Mouse (Mus musculus) midbrain, embryonic 16.5 days (tissue): ENCODE results near the gene Rps21. TPM values are rescaled to one million over a fixed set of nuclear protein-coding genes. Genes with fewer than 3 reads are reported as not detected.

Experiments used
- ATAC-seq: fragments of 200-750 bp; cut with Nextera tagmentation; 2 replicates; pipeline ENCODE4 v1.8.0; 2017; ENCODE audit warnings: moderate TSS enrichment
- H3K27ac ChIP-seq: fragments of 300-500 bp; sonication (generic); 2 replicates; pipeline ENCODE4 v1.5.1; 2014; ENCODE audit warnings: mild to moderate bottlenecking, low read length, mixed read lengths
- H3K27me3 ChIP-seq: fragments of 300-500 bp; sonication (generic); 2 replicates; pipeline ENCODE4 v1.6.1; 2014; ENCODE audit warnings: low read depth, low read length, mixed read lengths; ENCODE audit not compliant: control insufficient read depth, insufficient read depth
- H3K36me3 ChIP-seq: fragments of 300-500 bp; sonication (generic); 2 replicates; pipeline ENCODE4 v1.6.1; 2014; ENCODE audit warnings: mild to moderate bottlenecking, low read length, moderate library complexity, mixed read lengths; ENCODE audit not compliant: control insufficient read depth, insufficient read depth
- H3K4me1 ChIP-seq: fragments of 300-500 bp; sonication (generic); 2 replicates; pipeline ENCODE4 v1.6.1; 2014; ENCODE audit warnings: mild to moderate bottlenecking, low read length, mixed read lengths; ENCODE audit not compliant: control insufficient read depth, insufficient read depth
- H3K4me2 ChIP-seq: fragments of 300-500 bp; sonication (generic); 2 replicates; pipeline ENCODE4 v1.6.1; 2014; ENCODE audit warnings: mild to moderate bottlenecking, low read length, mixed read lengths
- H3K4me3 ChIP-seq: fragments of 300-500 bp; sonication (generic); 2 replicates; pipeline ENCODE4 v1.5.1; 2014; ENCODE audit warnings: low read depth, mild to moderate bottlenecking, low read length, moderate library complexity, mixed read lengths
- H3K9ac ChIP-seq: fragments of 300-500 bp; sonication (generic); 2 replicates; pipeline ENCODE4 v1.6.1; 2014; ENCODE audit warnings: low read depth, low read length, mixed read lengths
- H3K9me3 ChIP-seq: fragments of 300-500 bp; sonication (generic); replicated peaks from 2 replicates; pipeline ENCODE4 v1.6.1; 2014; ENCODE audit warnings: mild to moderate bottlenecking, low read length, mixed read lengths; ENCODE audit not compliant: control insufficient read depth, poor library complexity, severe bottlenecking
- WGBS: fragments of 180-500 bp; shearing (Covaris S2); extraction: QIAGEN DNeasy Blood & Tissue Kit; methylation state at CpG from one replicate; pipeline ENCODE4 v1.1.7; 2014; 5-methylcytosine and 5-hydroxymethylcytosine counted together
- polyA plus RNA-seq: library from polyadenylated mRNA; unstranded; fragments of >200 nt; fragmentation: Nextera tagmentation; extraction: Ambion mirVana; gene quantifications from 2 replicates; pipeline ENCODE4 v1.2.1, GENCODE M21; 2015

Gene Rps21
- polyA plus RNA-seq, 1 experiment from 2014 or later = 295 TPM

GRCm38 (mm10) chr2:180234980-180235379 lies 22.2 kb upstream of the Rps21 start:
- Histone ChIP-seq H3K4me1 (no peaks in the 10 kb centered on the region), H3K27ac (no peak overlapping the region), H3K36me3 (no peaks in the 10 kb centered on the region), H3K9ac (no peak overlapping the region), H3K4me3 (no peak overlapping the region), H3K27me3 (no peaks in the 10 kb centered on the region), H3K9me3 (no peaks in the 10 kb centered on the region), H3K4me2 (no peak overlapping the region)
- no peak for ATAC-seq
- whole genome bisulfite sequencing = 62% methylated on average over 6 of the region's 6 CpGs

GRCm38 (mm10) chr2:180235788-180236187 lies 21.4 kb upstream of the Rps21 start:
- no peaks in the 10 kb centered on the region for H3K9me3 ChIP-seq
- 87% methylated on average over 4 of the region's 4 CpGs for WGBS

GRCm38 (mm10) chr2:180236500-180236899 lies 20.7 kb upstream of the Rps21 start:
- ATAC-seq = no peak
- no peak overlapping the region for H3K4me2 ChIP-seq
- H3K27ac ChIP-seq = no peak overlapping the region
- no peaks in the 10 kb centered on the region for H3K4me1 ChIP-seq
- H3K9me3 ChIP-seq = no peaks in the 10 kb centered on the region
- H3K9ac ChIP-seq = no peak overlapping the region
- 93% methylated on average over 2 of the region's 3 CpGs for WGBS
- H3K4me3 ChIP-seq = no peak overlapping the region
- no peaks in the 10 kb centered on the region for H3K36me3 ChIP-seq
- no peaks in the 10 kb centered on the region for H3K27me3 ChIP-seq

More at GRCm38 (mm10) chr2:180235788-180236187, 21.4 kb upstream of the Rps21 start:
- Histone ChIP-seq H3K36me3 (no peaks in the 10 kb centered on the region), H3K4me1 (no peaks in the 10 kb centered on the region), H3K27ac (no peak overlapping the region), H3K27me3 (no peaks in the 10 kb centered on the region), H3K4me2 (no peak overlapping the region), H3K9ac (no peak overlapping the region), H3K4me3 (no peak overlapping the region)
- ATAC-seq = no peak

- WGBS = 84% methylated on average over 3 of the region's 3 CpGs
- H3K4me1 ChIP-seq = no peaks in the 10 kb centered on the region
Observed at GRCm38 (mm10) chr2:180236930-180237329, 20.2 kb upstream of the Rps21 start.

GRCm38 (mm10) chr2:180237601-180238345 lies 19.4 kb upstream of the Rps21 start:
- WGBS = 93% methylated on average over 7 of the region's 7 CpGs
- Histone ChIP-seq H3K36me3 (no peaks in the 10 kb centered on the region), H3K27me3 (no peaks in the 10 kb centered on the region), H3K27ac (no peak overlapping the region), H3K4me3 (no peak overlapping the region), H3K4me2 (no peak overlapping the region), H3K9ac (no peak overlapping the region), H3K9me3 (no peaks in the 10 kb centered on the region), H3K4me1 (no peaks in the 10 kb centered on the region)
- ATAC-seq = no peak

More at GRCm38 (mm10) chr2:180236930-180237329, 20.2 kb upstream of the Rps21 start:
- Histone ChIP-seq H3K27me3 (no peaks in the 10 kb centered on the region), H3K9me3 (no peaks in the 10 kb centered on the region), H3K9ac (no peak overlapping the region), H3K36me3 (no peaks in the 10 kb centered on the region), H3K4me2 (no peak overlapping the region), H3K4me3 (no peak overlapping the region), H3K27ac (no peak overlapping the region)
- ATAC-seq = no peak

- ATAC-seq = no peak
- H3K27me3 ChIP-seq = no peaks in the 10 kb centered on the region
- 90% methylated on average over 5 of the region's 5 CpGs for WGBS
- H3K4me1 ChIP-seq = no peaks in the 10 kb centered on the region
- H3K9me3 ChIP-seq = no peaks in the 10 kb centered on the region
- no peak overlapping the region for H3K4me2 ChIP-seq
- no peak overlapping the region for H3K27ac ChIP-seq
- no peak overlapping the region for H3K4me3 ChIP-seq
- H3K9ac ChIP-seq = no peak overlapping the region
- no peaks in the 10 kb centered on the region for H3K36me3 ChIP-seq
Observed at GRCm38 (mm10) chr2:180238591-180238990, 18.6 kb upstream of the Rps21 start.

- no peaks in the 10 kb centered on the region for H3K36me3 ChIP-seq
- no peaks in the 10 kb centered on the region for H3K9me3 ChIP-seq
- no peak for ATAC-seq
- H3K4me2 ChIP-seq = no peak overlapping the region
- no peak overlapping the region for H3K4me3 ChIP-seq
- WGBS = 91% methylated on average over 4 of the region's 4 CpGs
- no peaks in the 10 kb centered on the region for H3K27me3 ChIP-seq
- no peak overlapping the region for H3K27ac ChIP-seq
- H3K9ac ChIP-seq = no peak overlapping the region
- H3K4me1 ChIP-seq = no peaks in the 10 kb centered on the region
Observed at GRCm38 (mm10) chr2:180243108-180243507, 14.1 kb upstream of the Rps21 start.

GRCm38 (mm10) chr2:180247916-180248315 lies 9.3 kb upstream of the Rps21 start:
- no peak for ATAC-seq
- Histone ChIP-seq H3K4me2 (no peak overlapping the region), H3K36me3 (no peaks in the 10 kb centered on the region), H3K27me3 (no peaks in the 10 kb centered on the region), H3K27ac (no peak overlapping the region), H3K9ac (no peak overlapping the region), H3K9me3 (no peaks in the 10 kb centered on the region), H3K4me3 (no peak overlapping the region), H3K4me1 (no peaks in the 10 kb centered on the region)
- WGBS = 90% methylated on average over 5 of the region's 5 CpGs

GRCm38 (mm10) chr2:180248947-180249660 lies 8.1 kb upstream of the Rps21 start:
- Histone ChIP-seq H3K4me3 (no peak overlapping the region), H3K9ac (no peak overlapping the region), H3K27ac (no peak overlapping the region), H3K4me2 (no peak overlapping the region), H3K9me3 (no peaks in the 10 kb centered on the region), H3K27me3 (no peaks in the 10 kb centered on the region), H3K4me1 (no peaks in the 10 kb centered on the region), H3K36me3 (no peaks in the 10 kb centered on the region)
- ATAC-seq = no peak
- 47% methylated on average over 9 of the region's 9 CpGs for WGBS
